Mouse (Mus musculus) forebrain, embryonic 11.5 days (tissue): ENCODE data around the gene Nop56. TPM values are rescaled to one million over a fixed set of nuclear protein-coding genes. Genes with fewer than 3 reads are reported as not detected.
A peak's percentile ranks its signal among the peaks of the same experiment; 100 is the strongest.

Source experiments
- ATAC-seq: fragments of 200-750 bp; cut with Nextera tagmentation; replicated peaks from 2 replicates; pipeline ENCODE4 v1.8.0; 2017; ENCODE audit warnings: moderate TSS enrichment; ENCODE audit not compliant: low FRiP score
- DNase-seq: peaks from one replicate; pipeline ENCODE4 v3.0.0-alpha.2; 2017; ENCODE audit warnings: low spot score
- H3K27ac ChIP-seq: fragments of 300-500 bp; sonication (generic); 2 replicates; pipeline ENCODE4 v1.5.1; 2014; ENCODE audit warnings: low read depth, low read length
- H3K27me3 ChIP-seq: fragments of 300-500 bp; sonication (generic); 2 replicates; pipeline ENCODE4 v1.6.1; 2014; ENCODE audit warnings: mild to moderate bottlenecking, low read length, mixed read lengths; ENCODE audit not compliant: control insufficient read depth, insufficient read depth
- H3K36me3 ChIP-seq: fragments of 300-500 bp; sonication (generic); 2 replicates; pipeline ENCODE4 v1.6.1; 2014; ENCODE audit warnings: mild to moderate bottlenecking, low read length, moderate library complexity, mixed read lengths; ENCODE audit not compliant: control insufficient read depth, insufficient read depth
- H3K4me1 ChIP-seq: fragments of 300-500 bp; sonication (generic); replicated peaks from 2 replicates; pipeline ENCODE4 v1.6.1; 2014; ENCODE audit warnings: low read length, mixed read lengths; ENCODE audit not compliant: control insufficient read depth, insufficient read depth
- H3K4me2 ChIP-seq: fragments of 300-500 bp; sonication (generic); 2 replicates; pipeline ENCODE4 v1.6.1; 2014; ENCODE audit warnings: low read depth, mild to moderate bottlenecking, low read length, moderate library complexity, mixed read lengths; ENCODE audit not compliant: severe bottlenecking
- H3K4me3 ChIP-seq: fragments of 300-500 bp; sonication (generic); 2 replicates; pipeline ENCODE4 v1.5.1; 2014; ENCODE audit warnings: low read depth, low read length
- H3K9ac ChIP-seq: fragments of 300-500 bp; sonication (generic); 2 replicates; pipeline ENCODE4 v1.6.1; 2014; ENCODE audit warnings: low read length
- H3K9me3 ChIP-seq: fragments of 300-500 bp; sonication (generic); 2 replicates; pipeline ENCODE4 v1.6.1; 2016; ENCODE audit warnings: low read length, mixed read lengths; ENCODE audit not compliant: control insufficient read depth
- WGBS: fragments of 180-500 bp; shearing (Covaris S2); extraction: QIAGEN DNeasy Blood & Tissue Kit; methylation state at CpG from one replicate; pipeline ENCODE4 v1.1.7; 2014; 5-methylcytosine and 5-hydroxymethylcytosine counted together
- polyA plus RNA-seq: library from polyadenylated mRNA; unstranded; fragments of >200 nt; fragmentation: Nextera tagmentation; extraction: Ambion mirVana; gene quantifications from 2 replicates; pipeline ENCODE4 v1.2.1, GENCODE M21; 2014

The Nop56 gene
- polyA plus RNA-seq, 1 experiment from 2014 or later: 381 TPM

GRCm38 (mm10) chr2:130291434-130291833 is 17.2 kb downstream of the Nop56 start:
- no peak overlapping the region for H3K4me3 ChIP-seq
- no peak overlapping the region for H3K27ac ChIP-seq
- 15% methylated on average over 8 of the region's 8 CpGs for WGBS
- ATAC-seq (no peak), DNase-seq (peak; percentile 71)
- no peaks in the 10 kb centered on the region for H3K36me3 ChIP-seq
- H3K4me2 ChIP-seq: no peak overlapping the region
- no peaks in the 10 kb centered on the region for H3K9me3 ChIP-seq
- peaks cover 6% of the 10 kb centered on the region for H3K4me1 ChIP-seq
- no peak overlapping the region for H3K9ac ChIP-seq
- peaks cover 2% of the 10 kb centered on the region; the same call in 1 of the 2 replicates for H3K27me3 ChIP-seq

GRCm38 (mm10) chr2:130293009-130293408 is 18.8 kb downstream of the Nop56 start:
- Histone ChIP-seq H3K4me1 (peaks cover 10% of the 10 kb centered on the region), H3K27me3 (peaks cover 4% of the 10 kb centered on the region), H3K36me3 (no peaks in the 10 kb centered on the region), H3K4me3 (no peak overlapping the region), H3K27ac (no peak overlapping the region), H3K9me3 (no peaks in the 10 kb centered on the region), H3K4me2 (no peak overlapping the region), H3K9ac (peak overlapping the region; percentile 16)
- ATAC-seq: no peak
- no peak for DNase-seq
- 26% methylated on average over 3 of the region's 3 CpGs for WGBS

DNA sequence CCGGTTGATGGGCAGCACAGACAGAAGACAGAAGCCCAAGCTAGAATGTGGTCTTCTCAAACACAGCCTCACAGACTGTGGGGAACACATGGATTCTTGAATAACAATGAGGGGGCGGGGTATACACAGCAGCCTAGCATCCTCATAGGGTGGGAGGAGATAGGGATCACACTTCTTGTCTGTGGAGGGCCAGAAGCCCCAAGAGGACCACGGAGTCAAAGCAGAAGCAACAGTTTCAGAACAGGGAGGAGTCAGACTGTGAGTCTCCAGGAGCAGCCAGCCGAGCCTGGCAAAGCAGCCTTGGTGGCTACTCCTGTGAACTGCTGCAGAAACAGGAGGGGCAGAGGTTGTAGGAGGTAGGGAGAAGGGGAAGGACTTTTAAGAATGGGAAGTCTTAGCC is 19.3 kb downstream of the Nop56 start:
- Histone ChIP-seq H3K4me1 (peaks cover 10% of the 10 kb centered on the region), H3K27me3 (peaks cover 4% of the 10 kb centered on the region), H3K36me3 (no peaks in the 10 kb centered on the region), H3K4me3 (no peak overlapping the region), H3K27ac (no peak overlapping the region), H3K9ac (no peak overlapping the region), H3K4me2 (no peak overlapping the region), H3K9me3 (no peaks in the 10 kb centered on the region)
- DNase-seq (peak; percentile 54), ATAC-seq (peak; percentile 19; the same call in 1 of the 2 replicates)
- 8% methylated on average over 4 of the region's 4 CpGs for WGBS

DNA sequence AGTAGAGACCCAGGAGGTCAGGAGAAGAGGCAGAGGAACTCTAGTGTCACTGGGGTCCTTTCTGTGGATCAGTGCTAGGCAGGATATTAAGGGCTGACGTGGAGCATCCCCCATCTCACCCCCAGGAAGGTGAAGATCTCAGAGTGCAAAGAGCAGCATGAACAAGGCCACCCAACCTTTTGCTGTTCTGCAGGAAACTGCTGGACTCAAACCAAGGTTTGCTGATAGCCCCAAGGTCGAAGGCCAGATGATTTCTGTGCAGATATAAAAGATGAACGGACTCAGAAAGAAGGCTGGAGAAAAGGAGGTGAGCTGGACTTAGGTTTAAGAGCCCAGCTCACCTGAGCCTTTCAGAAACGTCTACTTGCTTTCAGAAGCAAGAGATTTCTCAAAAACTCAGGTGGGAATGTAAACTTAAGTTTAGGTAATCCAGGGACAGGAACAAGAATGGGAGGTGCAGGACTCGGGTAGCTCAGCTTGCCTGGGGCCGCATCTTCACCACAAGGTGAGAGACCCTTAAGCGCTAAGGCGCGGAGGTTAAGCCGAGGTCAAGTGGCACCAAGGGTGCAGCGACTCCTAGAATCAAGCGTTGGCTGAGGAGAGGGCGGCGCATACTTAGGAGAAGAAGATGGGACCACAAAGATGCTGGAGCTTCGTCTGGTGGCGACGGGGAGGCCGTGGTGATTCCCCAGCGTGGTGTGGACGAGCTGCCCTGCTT is 20.1 kb downstream of the Nop56 start:
- WGBS: 8% methylated on average over 17 of the region's 20 CpGs
- Histone ChIP-seq H3K9ac (peak overlapping the region; percentile 82), H3K4me3 (peak overlapping the region; percentile 81), H3K27ac (peak overlapping the region; percentile 41; the same call in 1 of the 2 replicates), H3K4me1 (peaks cover 10% of the 10 kb centered on the region), H3K4me2 (peak overlapping the region; percentile 76), H3K9me3 (no peaks in the 10 kb centered on the region), H3K27me3 (peaks cover 4% of the 10 kb centered on the region), H3K36me3 (no peaks in the 10 kb centered on the region)
- ATAC-seq: no peak
- no peak for DNase-seq

GRCm38 (mm10) chr2:130294936-130295277 is 20.7 kb downstream of the Nop56 start, which contains the start of gene Ebf4:
Gene Ebf4, plus strand, starts transcription at chr2:130295169.
- ATAC-seq: peak; percentile 85
- 0% methylated on average over 29 of the region's 39 CpGs for WGBS
- peaks cover 4% of the 10 kb centered on the region for H3K27me3 ChIP-seq

DNA sequence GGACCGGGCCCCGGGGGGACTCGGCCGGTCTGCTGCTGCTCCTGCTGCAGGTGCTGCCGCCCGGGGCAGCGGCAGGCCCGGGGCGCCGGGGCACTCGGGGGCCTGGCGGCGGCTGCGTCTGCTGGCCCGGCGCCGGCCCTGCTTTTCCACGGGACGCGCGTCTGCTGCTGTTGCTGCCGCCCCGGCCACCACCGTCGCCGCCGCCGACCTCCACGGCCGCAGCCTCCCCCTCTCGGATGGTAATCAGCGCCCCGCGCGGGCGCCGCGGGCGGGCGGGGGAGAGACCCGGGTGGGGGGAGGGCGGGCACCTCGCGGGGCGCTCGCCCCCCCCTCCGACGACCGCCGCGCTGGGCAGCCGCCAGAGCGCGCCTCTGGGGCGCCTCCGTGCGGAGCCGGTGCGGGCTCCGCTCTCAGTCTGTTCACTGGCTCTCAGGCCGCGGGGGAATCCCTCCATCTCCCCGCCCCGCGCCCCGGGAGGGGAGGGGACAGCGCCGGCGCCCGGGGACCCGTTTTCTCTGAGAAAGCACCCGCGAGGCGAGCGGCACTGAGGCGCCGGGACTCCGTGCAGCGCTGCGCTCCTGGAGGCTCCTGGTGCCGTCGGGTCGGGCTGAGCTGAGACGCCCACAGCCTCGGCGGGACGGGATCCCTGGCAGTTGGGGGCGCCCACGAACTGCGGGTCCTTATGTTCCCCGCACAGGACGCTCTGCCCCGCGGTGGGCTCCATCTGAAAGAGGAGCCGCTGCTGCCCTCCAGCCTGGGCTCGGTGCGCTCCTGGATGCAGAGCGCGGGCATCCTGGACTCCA is 21.3 kb downstream of the Nop56 start:
- peaks cover 10% of the 10 kb centered on the region for H3K4me1 ChIP-seq

More at GRCm38 (mm10) chr2:130294936-130295277, 20.7 kb downstream of the Nop56 start, which contains the start of gene Ebf4:
- Histone ChIP-seq H3K9ac (peak within 1 kb of the TSS; percentile 82), H3K27ac (peak within 1 kb of the TSS; percentile 41), H3K9me3 (no peaks in the 10 kb centered on the region), H3K4me3 (peak within 1 kb of the TSS; percentile 81), H3K4me1 (peaks cover 10% of the 10 kb centered on the region), H3K36me3 (no peaks in the 10 kb centered on the region), H3K4me2 (peak within 1 kb of the TSS; percentile 76)
- peak; percentile 91 for DNase-seq

GRCm38 (mm10) chr2:130296134-130296745 is 22.0 kb downstream of the Nop56 start:
- no peaks in the 10 kb centered on the region for H3K9me3 ChIP-seq
- no peaks in the 10 kb centered on the region for H3K36me3 ChIP-seq
- WGBS: 3% methylated on average over 20 of the region's 20 CpGs
- peak overlapping the region; percentile 82 for H3K9ac ChIP-seq
- no peak overlapping the region for H3K27ac ChIP-seq
- H3K4me3 ChIP-seq: peak overlapping the region; percentile 81
- peak; percentile 7 for ATAC-seq
- DNase-seq: no peak
- peaks cover 10% of the 10 kb centered on the region for H3K4me1 ChIP-seq
- H3K4me2 ChIP-seq: peak overlapping the region; percentile 76
- peaks cover 4% of the 10 kb centered on the region for H3K27me3 ChIP-seq

More for the DNA sequence above, 21.3 kb downstream of the Nop56 start:
- Histone ChIP-seq H3K9ac (peak overlapping the region; percentile 82), H3K4me2 (peak overlapping the region; percentile 76), H3K27me3 (peaks cover 4% of the 10 kb centered on the region), H3K27ac (peak overlapping the region; percentile 41), H3K9me3 (no peaks in the 10 kb centered on the region), H3K36me3 (no peaks in the 10 kb centered on the region), H3K4me3 (peak overlapping the region; percentile 81)
- ATAC-seq (peak; percentile 75), DNase-seq (peak; percentile 84)
- under 1% methylated on average over 69 of the region's 99 CpGs for WGBS

GRCm38 (mm10) chr2:130297580-130297979 is 23.4 kb downstream of the Nop56 start:
- no peak for ATAC-seq
- peaks cover 4% of the 10 kb centered on the region for H3K27me3 ChIP-seq
- 82% methylated on average over 9 of the region's 9 CpGs for WGBS

More at GRCm38 (mm10) chr2:130297580-130297979, 23.4 kb downstream of the Nop56 start:
- Histone ChIP-seq H3K36me3 (no peaks in the 10 kb centered on the region), H3K4me1 (peaks cover 10% of the 10 kb centered on the region), H3K4me2 (no peak overlapping the region), H3K27ac (no peak overlapping the region), H3K9ac (no peak overlapping the region), H3K9me3 (no peaks in the 10 kb centered on the region), H3K4me3 (no peak overlapping the region)
- no peak for DNase-seq
